Mouse (Mus musculus) ovary, adult 18-20 months (tissue): ENCODE data around the gene Mrpl45.

Experiments
- DNase-seq: peaks from one replicate; pipeline ENCODE4 v3.0.0; 2022; ENCODE audit warnings: low spot score, mixed read lengths

The Mrpl45 gene

GRCm38 (mm10) chr11:97365556-97365955, 50.0 kb downstream of the Mrpl45 start:
- no peak for DNase-seq

- DNase-seq, result no peak
Observed at GRCm38 (mm10) chr11:97368501-97368900, 53.0 kb downstream of the Mrpl45 start.

GRCm38 (mm10) chr11:97370329-97371091, 55.0 kb downstream of the Mrpl45 start:
- DNase-seq, result no peak

- no peak for DNase-seq
Observed at GRCm38 (mm10) chr11:97372159-97372864, 56.8 kb downstream of the Mrpl45 start.

- no peak for DNase-seq
Observed at GRCm38 (mm10) chr11:97373402-97373801, 57.9 kb downstream of the Mrpl45 start.
